21 mouse cellular contexts compared by ENCODE assay signal in the genomic region with DNA sequence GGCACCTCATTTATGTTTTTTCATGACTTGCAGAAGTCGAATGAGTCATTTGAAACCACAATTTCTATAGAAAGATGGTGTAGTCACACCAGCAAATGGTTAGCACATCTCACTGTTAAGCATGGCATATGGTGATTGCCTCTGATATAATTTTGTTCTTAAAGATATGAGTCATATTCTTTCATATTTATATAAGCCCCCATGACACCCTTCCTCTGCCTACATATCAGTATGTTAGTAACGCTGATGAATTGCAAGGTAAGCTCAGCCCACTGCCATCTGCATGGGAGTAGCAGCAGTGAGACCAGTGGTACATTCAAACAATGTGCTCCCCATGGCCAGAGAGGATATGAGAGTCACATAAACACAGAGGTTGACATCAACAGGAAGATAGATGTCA.
DNase-seq lines count a peak whose midpoint lies in the region; ATAC-seq and TF ChIP-seq lines count a peak whose summit lies in the region.
"Had no signal": no experiment of that assay in that cellular context is flagged by ENCODE, and none has a peak within 500 bp of the region (broad histone marks: within the 10 kb centered on the region; RNA-seq: fewer than 3 reads in every experiment).

No protein-coding gene starts in this region.

- intact Hi-C loops in left cerebral cortex, postnatal 36 days (cut with DNase I), result loop anchor here (10.0 kb wide), 1 partner anchor 129 kb away; no protein-coding TSS in a partner anchor
- intact Hi-C loops in gastrocnemius, postnatal 36 days (cut with DNase I), result no loop called here

- 58% methylated on average over 2 of the region's 2 CpGs for WGBS in lung, postnatal 0 days

- no peak overlapping the region for H3K27ac ChIP-seq in lung, postnatal 0 days (ENCODE audit: low read length)
- H3K27ac ChIP-seq: forebrain, embryonic 12.5 days; hindbrain, embryonic 14.5 days; kidney, postnatal 0 days; limb, embryonic 10.5 days; liver, embryonic 12.5 days; midbrain, embryonic 10.5 days had no signal

- no peak for TF ChIP-seq CTCF in lung, postnatal 0 days (IDR thresholded peaks at IDR 0.05)

- H3K4me2 ChIP-seq in lung, postnatal 0 days (replicated peaks; ENCODE audit: low read depth, low read length), result no peak overlapping the region
- H3K4me2 ChIP-seq: forebrain, embryonic 12.5 days; hindbrain, embryonic 14.5 days; liver, embryonic 12.5 days had no signal

- TF ChIP-seq EP300 in lung, postnatal 0 days (IDR thresholded peaks at IDR 0.05), result peak; percentile 19; the same call in 1 of the 2 replicates

- H3K9ac ChIP-seq in lung, postnatal 0 days (replicated peaks; ENCODE audit: low read depth), result no peak overlapping the region
- H3K9ac ChIP-seq: forebrain, embryonic 12.5 days; hindbrain, embryonic 14.5 days; liver, embryonic 12.5 days had no signal

- ATAC-seq in lung, postnatal 0 days, result peak; percentile 63
- ATAC-seq: liver, embryonic 12.5 days had no signal

- no peaks in the 10 kb centered on the region for H3K36me3 ChIP-seq in lung, postnatal 0 days (ENCODE audit: insufficient read depth, low read length)
- H3K36me3 ChIP-seq: forebrain, embryonic 12.5 days; limb, embryonic 10.5 days; liver, embryonic 12.5 days; midbrain, embryonic 10.5 days had no signal

- no peak for DNase-seq in lung, postnatal 0 days (ENCODE audit: low spot score)
- no peak for DNase-seq in lung, postnatal 14 days
- peak; percentile 4 for DNase-seq in CD4-positive, CD25-positive, alpha-beta regulatory T cell, adult 2 months (ENCODE audit: low read depth, low spot score)
- DNase-seq in brain, adult 2 months (ENCODE audit: low read depth, low spot score), result peak; percentile 81
- peak; percentile 49 to 53 for DNase-seq in left cerebral cortex, postnatal 36 days (ENCODE audit: low spot score in 2 of 2)
- DNase-seq in retina, embryonic 14.5 days (ENCODE audit: low spot score), result no peak
- DNase-seq in gastrocnemius, postnatal 36 days, result no peak
- DNase-seq: adrenal gland, postnatal 10 days; cerebellum, adult 18-20 months; cerebellum, postnatal 36 days; heart, postnatal 10 days; kidney, adult 11 months; lung, postnatal 4 days; thymus, adult 2 months had no signal

- H3K4me3 ChIP-seq in lung, postnatal 0 days (ENCODE audit: low read depth, low read length), result no peak overlapping the region
- H3K4me3 ChIP-seq: forebrain, embryonic 12.5 days; limb, embryonic 10.5 days; liver, embryonic 12.5 days; midbrain, embryonic 10.5 days had no signal

- no peaks in the 10 kb centered on the region for H3K4me1 ChIP-seq in lung, postnatal 0 days (ENCODE audit: insufficient read depth, low read depth, low read length)
- H3K4me1 ChIP-seq: forebrain, embryonic 12.5 days; limb, embryonic 10.5 days; liver, embryonic 12.5 days; midbrain, embryonic 10.5 days had no signal

- H3K9me3 ChIP-seq in lung, postnatal 0 days (ENCODE audit: low read length), result no peaks in the 10 kb centered on the region
- H3K9me3 ChIP-seq: forebrain, embryonic 12.5 days; limb, embryonic 10.5 days; liver, embryonic 12.5 days; midbrain, embryonic 10.5 days had no signal

- no peaks in the 10 kb centered on the region for H3K27me3 ChIP-seq in lung, postnatal 0 days (replicated peaks; ENCODE audit: insufficient read depth, low read length)
- H3K27me3 ChIP-seq: CH12.LX; forebrain, embryonic 12.5 days; liver, embryonic 12.5 days had no signal

Comparison
In these comparisons a context has a peak if more than half of its experiments do, and no peak if none do; other contexts are left out.
1. DNase-seq: peak in CD4-positive, CD25-positive, alpha-beta regulatory T cell, adult 2 months (single experiment), brain, adult 2 months (single experiment) and left cerebral cortex, postnatal 36 days (2 of 2); none in lung, postnatal 0 days (single experiment), lung, postnatal 14 days (single experiment), retina, embryonic 14.5 days (single experiment) and gastrocnemius, postnatal 36 days (0 of 2).